Mouse (Mus musculus) kidney, adult 2 months (tissue): ENCODE data around the gene Nup54. TPM values are rescaled to one million over a fixed set of nuclear protein-coding genes. Genes with fewer than 3 reads are reported as not detected.

ENCODE experiments used
- DNase-seq: peaks from one replicate; pipeline ENCODE4 v3.0.0; 2021
- H3K27ac ChIP-seq: fragments of 200-500 bp; 2 replicates; pipeline ENCODE4 v1.5.1; 2012; ENCODE audit warnings: low read depth, low read length, control low read depth, inconsistent platforms; ENCODE audit not compliant: insufficient read depth
- H3K27me3 ChIP-seq: fragments of 200-500 bp; replicated peaks from 2 replicates; pipeline ENCODE4 v1.6.1; 2012; ENCODE audit warnings: mild to moderate bottlenecking, moderate library complexity, low read length, inconsistent platforms; ENCODE audit not compliant: control insufficient read depth, insufficient read depth
- H3K36me3 ChIP-seq: fragments of 200-500 bp; 2 replicates; pipeline ENCODE4 v1.6.1; 2012; ENCODE audit warnings: mild to moderate bottlenecking, moderate library complexity, low read length, inconsistent platforms; ENCODE audit not compliant: control insufficient read depth, insufficient read depth
- H3K4me1 ChIP-seq: fragments of 200-500 bp; 2 replicates; pipeline ENCODE4 v1.6.1; 2011; ENCODE audit warnings: low read length; ENCODE audit not compliant: control insufficient read depth, insufficient read depth
- H3K4me3 ChIP-seq: fragments of 200-500 bp; 2 replicates; pipeline ENCODE4 v1.5.1; 2011; ENCODE audit warnings: mild to moderate bottlenecking, low read depth, low read length, control low read depth; ENCODE audit not compliant: insufficient read depth
- CTCF ChIP-seq: fragments of 200-500 bp; conservative IDR thresholded peaks from 2 replicates; pipeline ENCODE4 v1.5.1; 2011; ENCODE audit warnings: low read depth, mild to moderate bottlenecking, control low read depth, low read length, moderate library complexity, mixed read lengths; ENCODE audit not compliant: insufficient read depth, insufficient read length
- POLR2A ChIP-seq: fragments of 200-500 bp; IDR thresholded peaks from one replicate; pipeline ENCODE4 v1.6.1; 2011; ENCODE audit warnings: low read depth, low read length, control low read depth
- WGBS: fragments of 180-500 bp; shearing (Covaris S2); methylation state at CpG from one replicate; pipeline ENCODE4 v1.1.7; 2018; 5-methylcytosine and 5-hydroxymethylcytosine counted together
- polyA plus RNA-seq: library from polyadenylated mRNA; depleted of rRNA; stranded (reverse); fragments of >200 nt; gene quantifications from 2 replicates; pipeline ENCODE4 v1.2.3, GENCODE M21; 2012; rRNA removed

Gene Nup54
- polyA plus RNA-seq: 14.5 and 14.8 TPM in 2 replicates

DNA sequence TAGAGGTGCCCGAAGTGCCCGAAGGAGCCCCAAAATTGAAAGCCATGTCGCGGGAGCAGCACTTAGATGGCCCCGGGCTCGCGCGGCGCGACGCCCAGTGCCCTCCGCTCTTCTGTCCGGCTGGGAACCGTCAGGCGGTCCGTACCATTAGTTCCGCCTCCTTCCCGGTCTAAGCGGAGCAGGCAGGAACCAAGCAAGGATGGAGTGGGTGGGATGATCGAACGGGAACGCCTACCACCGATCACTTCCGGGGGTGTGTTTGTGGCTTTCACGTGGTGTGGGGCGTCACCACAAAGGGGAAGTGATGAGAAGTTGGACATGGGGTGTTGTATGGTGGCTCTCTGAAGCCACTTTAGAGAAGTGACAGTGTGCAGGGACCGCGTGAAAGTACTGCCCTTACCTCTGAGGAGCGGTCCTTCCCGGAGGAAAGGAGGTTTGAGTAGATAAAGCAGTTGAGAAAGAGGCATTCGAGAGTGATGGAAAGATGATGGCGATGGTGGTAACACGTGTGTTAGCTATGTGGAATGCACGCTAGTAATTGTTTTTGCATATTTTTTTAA, at the start of gene Nup54:
Gene Nup54 (minus strand): TSS at position 195 of the 560 bp plus-strand sequence.
- DNase-seq: peak; percentile 98
- peak; percentile 40 for TF ChIP-seq POLR2A
- 0 out of 2 replicates have a peak, but pooled peaks have one; percentile 2 for TF ChIP-seq CTCF
- Histone ChIP-seq H3K27ac (no peak within 1 kb of the TSS), H3K36me3 (no peaks in the 10 kb centered on the region), H3K4me1 (peaks cover 4% of the 10 kb centered on the region; the same call in 1 of the 2 replicates), H3K4me3 (peak within 1 kb of the TSS; percentile 60), H3K27me3 (no peaks in the 10 kb centered on the region)
- WGBS: under 1% methylated on average over 34 of the region's 34 CpGs

GRCm38 (mm10) chr5:92472863-92473262, 37.8 kb upstream of the Nup54 start:
- no peak overlapping the region for H3K27ac ChIP-seq
- TF ChIP-seq POLR2A (no peak), CTCF (no peak)
- DNase-seq: no peak
- no peak overlapping the region for H3K4me3 ChIP-seq
- H3K36me3 ChIP-seq: no peaks in the 10 kb centered on the region
- H3K27me3 ChIP-seq: no peaks in the 10 kb centered on the region
- 89% methylated on average over 5 of the region's 5 CpGs for WGBS
- H3K4me1 ChIP-seq: no peaks in the 10 kb centered on the region; the same call in 1 of the 2 replicates

DNA sequence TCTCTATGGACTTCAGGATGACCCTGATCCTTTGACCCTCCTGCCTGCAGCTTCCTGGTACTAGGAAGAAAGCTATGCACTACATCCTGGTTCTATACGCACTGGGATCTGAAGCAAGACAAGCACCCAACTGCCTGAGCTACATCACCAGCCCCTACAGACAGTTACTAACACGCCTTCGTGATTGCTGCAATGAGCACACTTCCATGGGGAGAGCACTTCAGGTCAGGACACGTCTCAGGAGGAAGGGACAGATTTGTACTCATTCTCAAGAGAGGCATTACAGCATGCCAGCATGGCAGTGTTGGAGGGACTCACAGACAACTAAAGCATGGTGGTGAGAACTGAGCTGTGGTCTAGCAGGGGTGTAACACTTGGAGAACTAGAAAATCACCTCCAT, 36.5 kb upstream of the Nup54 start:
- DNase-seq: no peak
- H3K27ac ChIP-seq: no peak overlapping the region
- TF ChIP-seq POLR2A (no peak), CTCF (no peak)
- 88% methylated on average over 4 of the region's 4 CpGs for WGBS
- no peaks in the 10 kb centered on the region for H3K27me3 ChIP-seq
- H3K4me3 ChIP-seq: no peak overlapping the region
- H3K4me1 ChIP-seq: peaks cover 2% of the 10 kb centered on the region; the same call in 1 of the 2 replicates
- H3K36me3 ChIP-seq: no peaks in the 10 kb centered on the region

DNA sequence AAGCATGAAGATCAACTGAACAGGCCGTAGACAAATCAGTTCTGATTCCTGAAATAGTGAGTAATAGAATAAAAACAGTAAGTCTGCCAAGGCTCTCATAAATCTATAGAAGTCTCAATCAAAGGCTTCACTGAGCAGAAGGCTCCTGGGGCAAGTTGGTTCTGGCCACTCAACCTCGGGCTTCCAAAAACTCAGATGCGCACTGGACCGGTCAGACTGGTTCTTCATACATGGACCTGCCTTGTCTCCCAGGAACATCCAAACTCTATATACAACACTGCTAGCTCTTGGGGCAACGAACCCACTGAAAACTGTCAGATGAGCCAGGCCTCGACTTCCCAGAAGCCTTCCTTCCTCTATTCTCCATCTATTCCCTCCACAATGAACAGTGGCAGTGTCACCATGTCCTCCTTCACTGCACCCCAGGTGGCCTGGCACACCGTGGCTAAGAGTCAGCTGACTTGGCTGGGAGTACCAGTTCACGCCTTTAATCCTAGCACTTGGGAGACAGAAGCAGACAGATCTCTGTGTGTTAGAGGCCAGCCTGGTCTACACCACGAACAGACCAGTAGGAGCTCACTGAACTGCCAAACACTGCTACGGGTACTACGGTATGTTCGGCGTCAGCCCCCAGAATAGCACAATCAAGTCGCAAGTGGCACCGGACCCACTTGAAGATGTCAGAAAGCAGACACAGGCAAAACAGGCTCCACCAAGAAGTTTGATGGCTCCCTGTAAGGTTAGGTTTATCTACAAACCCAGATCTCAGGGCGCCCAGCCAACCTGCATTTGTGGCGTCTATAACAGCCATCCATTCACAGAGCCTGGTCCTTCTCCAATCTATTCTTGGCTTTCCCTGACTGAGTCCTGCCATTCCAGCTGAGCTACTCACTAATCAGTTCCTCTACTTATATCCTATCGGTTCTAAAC, 34.4 kb upstream of the Nup54 start:
- WGBS: 80% methylated on average over 18 of the region's 18 CpGs
- Histone ChIP-seq H3K27ac (no peak overlapping the region), H3K4me3 (no peak overlapping the region), H3K27me3 (no peaks in the 10 kb centered on the region), H3K36me3 (no peaks in the 10 kb centered on the region), H3K4me1 (peaks cover 2% of the 10 kb centered on the region; the same call in 1 of the 2 replicates)
- no peak for TF ChIP-seq CTCF
- TF ChIP-seq POLR2A: no peak
- DNase-seq: no peak

DNA sequence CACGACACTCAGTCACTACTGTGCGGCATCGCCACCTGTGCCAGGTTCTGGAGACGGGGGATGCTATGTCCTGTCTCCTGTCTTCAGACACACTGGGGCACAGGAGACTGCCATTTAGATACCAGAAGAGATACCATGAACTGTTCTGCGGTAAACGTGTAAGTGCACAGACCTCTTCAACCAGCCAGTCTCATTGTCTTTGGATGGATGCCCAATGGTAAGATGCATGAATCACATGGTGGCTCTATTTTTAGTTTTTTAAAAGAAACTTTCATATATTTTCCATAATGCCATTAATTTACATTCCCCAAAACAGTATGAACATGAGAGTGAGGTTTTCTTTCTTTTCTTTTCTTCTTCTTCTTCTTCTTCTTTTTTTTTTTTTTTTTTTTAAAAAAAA, 33.2 kb upstream of the Nup54 start:
- peaks cover 2% of the 10 kb centered on the region; the same call in 1 of the 2 replicates for H3K4me1 ChIP-seq
- H3K36me3 ChIP-seq: no peaks in the 10 kb centered on the region
- no peaks in the 10 kb centered on the region for H3K27me3 ChIP-seq
- no peak overlapping the region for H3K27ac ChIP-seq
- H3K4me3 ChIP-seq: no peak overlapping the region
- DNase-seq: no peak
- TF ChIP-seq CTCF (no peak), POLR2A (no peak)
- WGBS: 87% methylated on average over 6 of the region's 6 CpGs

- Histone ChIP-seq H3K4me1 (peaks cover 2% of the 10 kb centered on the region; the same call in 1 of the 2 replicates), H3K27me3 (no peaks in the 10 kb centered on the region), H3K36me3 (no peaks in the 10 kb centered on the region), H3K27ac (peak overlapping the region; percentile 43; the same call in 1 of the 2 replicates), H3K4me3 (no peak overlapping the region)
- peak; percentile 47 for DNase-seq
- TF ChIP-seq POLR2A (no peak), CTCF (no peak)
- WGBS: 67% methylated on average over 8 of the region's 8 CpGs
Measured at GRCm38 (mm10) chr5:92467102-92467766, 32.2 kb upstream of the Nup54 start.

- TF ChIP-seq POLR2A: no peak
- DNase-seq: peak; percentile 28
- WGBS: 80% methylated on average over 5 of the region's 5 CpGs
Measured at GRCm38 (mm10) chr5:92465511-92465910, 30.5 kb upstream of the Nup54 start.

More at GRCm38 (mm10) chr5:92465511-92465910, 30.5 kb upstream of the Nup54 start:
- no peaks in the 10 kb centered on the region for H3K36me3 ChIP-seq
- H3K27me3 ChIP-seq: no peaks in the 10 kb centered on the region
- H3K27ac ChIP-seq: no peak overlapping the region
- peaks cover 2% of the 10 kb centered on the region; the same call in 1 of the 2 replicates for H3K4me1 ChIP-seq
- no peak overlapping the region for H3K4me3 ChIP-seq
